8 mouse cellular contexts compared by ENCODE assay signal in genomic region chr9:107555031-107555457, GRCm38 (mm10). TPM values are rescaled to one million over a fixed set of nuclear protein-coding genes. Genes with fewer than 3 reads are reported as not detected.
DNase-seq lines count a peak whose midpoint lies in the region; ATAC-seq and TF ChIP-seq lines count a peak whose summit lies in the region.

No protein-coding gene starts in this region.

- peak; percentile 38; the same call in 1 of the 2 replicates for TF ChIP-seq POLR2A in testis, adult 2 months (IDR thresholded peaks at IDR 0.05; ENCODE audit: control insufficient read depth, low read depth, low read length)

- DNase-seq in testis, postnatal 14 days (ENCODE audit: low spot score) = no peak
- peak; percentile 82 for DNase-seq in kidney, postnatal 14 days

- H3K79me2 ChIP-seq in macrophage (ENCODE audit: inconsistent target) = peaks cover 62% of the 10 kb centered on the region

- ATAC-seq in erythroblast, adult 5-6 weeks (replicated peaks; ENCODE audit: low FRiP score, poor library complexity, severe bottlenecking) = peak; percentile 11
- peak; percentile 12 for ATAC-seq in heart, embryonic 16.5 days (replicated peaks; ENCODE audit: extremely low read depth, insufficient read depth, low FRiP score)
- peak; percentile 9; the same call in 1 of the 2 replicates for ATAC-seq in stomach, embryonic 16.5 days (ENCODE audit: insufficient read depth, low FRiP score)
- ATAC-seq in inflammation-experienced regulatory T-cells, adult 6 months = no peak

- whole genome bisulfite sequencing in heart, embryonic 16.5 days = under 1% methylated on average over 23 of the region's 23 CpGs
- WGBS in macrophage (ENCODE audit: missing documents) = under 1% methylated on average over 23 of the region's 23 CpGs
- WGBS in stomach, embryonic 16.5 days = under 1% methylated on average over 23 of the region's 23 CpGs

- peaks cover 10% of the 10 kb centered on the region for H3K4me1 ChIP-seq in testis, adult 2 months (ENCODE audit: control insufficient read depth, insufficient read depth, low read length)
- peaks cover 29% of the 10 kb centered on the region for H3K4me1 ChIP-seq in heart, embryonic 16.5 days (ENCODE audit: control insufficient read depth, insufficient read depth, low read length)
- H3K4me1 ChIP-seq in stomach, embryonic 16.5 days (ENCODE audit: control insufficient read depth, insufficient read depth, low read length) = peaks cover 45% of the 10 kb centered on the region

- peak overlapping the region; percentile 88 for H3K4me3 ChIP-seq in testis, adult 2 months (ENCODE audit: control insufficient read depth, low read depth, low read length)
- H3K4me3 ChIP-seq in heart, embryonic 16.5 days (ENCODE audit: low read length) = peak overlapping the region; percentile 70
- peak overlapping the region; percentile 79 for H3K4me3 ChIP-seq in macrophage (ENCODE audit: inconsistent target)
- H3K4me3 ChIP-seq in stomach, embryonic 16.5 days (replicated peaks; ENCODE audit: low read length) = peak overlapping the region; percentile 73

- H3K27me3 ChIP-seq in testis, adult 2 months (ENCODE audit: control insufficient read depth, insufficient read depth, low read length) = no peaks in the 10 kb centered on the region
- H3K27me3 ChIP-seq in heart, embryonic 16.5 days (ENCODE audit: control insufficient read depth, insufficient read depth, low read length) = peaks cover 6% of the 10 kb centered on the region
- no peaks in the 10 kb centered on the region for H3K27me3 ChIP-seq in stomach, embryonic 16.5 days (ENCODE audit: control insufficient read depth, insufficient read depth, low read length)

- H3K4me2 ChIP-seq in heart, embryonic 16.5 days (ENCODE audit: low read depth, low read length) = peak overlapping the region; percentile 83
- peak overlapping the region; percentile 96 for H3K4me2 ChIP-seq in stomach, embryonic 16.5 days (ENCODE audit: low read depth, low read length)

- H3K9me3 ChIP-seq in heart, embryonic 16.5 days (replicated peaks; ENCODE audit: control insufficient read depth, low read length) = no peaks in the 10 kb centered on the region
- no peaks in the 10 kb centered on the region for H3K9me3 ChIP-seq in stomach, embryonic 16.5 days (replicated peaks; ENCODE audit: control insufficient read depth, low read length)

- H3K36me3 ChIP-seq in testis, adult 2 months (ENCODE audit: control insufficient read depth, insufficient read depth, low read length) = no peaks in the 10 kb centered on the region; the same call in 1 of the 2 replicates
- peaks cover 29% of the 10 kb centered on the region for H3K36me3 ChIP-seq in heart, embryonic 16.5 days (ENCODE audit: control insufficient read depth, insufficient read depth)
- peaks cover 33% of the 10 kb centered on the region for H3K36me3 ChIP-seq in macrophage (ENCODE audit: inconsistent target)
- peaks cover 25% of the 10 kb centered on the region for H3K36me3 ChIP-seq in stomach, embryonic 16.5 days (ENCODE audit: control insufficient read depth, insufficient read depth, low read length)

- no peak for TF ChIP-seq CTCF in testis, adult 2 months (IDR thresholded peaks at IDR 0.05; ENCODE audit: control insufficient read depth, insufficient read depth, insufficient replicate concordance, low read depth, low read length)

- peak overlapping the region; percentile 96 for H3K9ac ChIP-seq in heart, embryonic 16.5 days (ENCODE audit: low read length)
- H3K9ac ChIP-seq in stomach, embryonic 16.5 days (ENCODE audit: low read length) = peak overlapping the region; percentile 93

- H3K27ac ChIP-seq in testis, adult 2 months (ENCODE audit: control insufficient read depth, insufficient read depth, low read depth, low read length) = peak overlapping the region; percentile 93
- H3K27ac ChIP-seq in heart, embryonic 16.5 days (ENCODE audit: low read length) = peak overlapping the region; percentile 98
- H3K27ac ChIP-seq in macrophage = peak overlapping the region; percentile 95
- peak overlapping the region; percentile 95 for H3K27ac ChIP-seq in stomach, embryonic 16.5 days (ENCODE audit: low read length)

RNA-seq across cellular contexts. Expression of gene Rassf1, which starts 3.7 kb away (rescaled TPM):
- 62.8 and 63.4 TPM in 2 replicates for polyA plus RNA-seq in testis, adult 2 months (2012; rRNA removed)
- total RNA-seq in erythroblast, adult 5-6 weeks (2015; ENCODE audit: low replicate concordance) = 6.1 and 7.3 TPM in 2 replicates
- total RNA-seq in erythroblast, adult 5-6 weeks (2017; ENCODE audit: low replicate concordance) = 14.8 TPM in 2 replicates
- 54.0 and 55.3 TPM in 2 replicates for polyA plus RNA-seq in heart, embryonic 16.5 days (2015; fragmentation: Nextera tagmentation; extraction: Ambion mirVana)
- total RNA-seq in macrophage (2018; cell fraction: chromatin; rRNA removed) = 100 to 1,000 TPM in 14 of 26 experiments, 10 to 100 TPM in 12; 42.8 to 220 (median 111) TPM
- total RNA-seq in macrophage (2018; cell fraction: cytosol; rRNA removed) = 10 to 100 TPM; 14.7 to 38.5 (median 29.1) TPM
- 100 to 1,000 TPM in 10 of 26 experiments, 10 to 100 TPM in 16; 27.7 to 144 (median 77.6) TPM for total RNA-seq in macrophage (2018; cell fraction: nucleus; rRNA removed)
- 23.0 to 34.3 TPM (median 33.0 TPM) in 3 replicates for polyA plus RNA-seq in macrophage (2018)
- 63.8 and 72.2 TPM in 2 replicates for polyA plus RNA-seq in stomach, embryonic 16.5 days (2015; fragmentation: Nextera tagmentation; extraction: Ambion mirVana)
- polyA plus RNA-seq in inflammation-experienced regulatory T-cells, adult 6 months (2017; shearing (Covaris generic)) = 10 to 100 TPM; 77.8 to 84.6 (median 82.3) TPM

RNA-seq across cellular contexts. Expression of gene Zmynd10, which starts 7.9 kb away (rescaled TPM):
- 245 and 272 TPM in 2 replicates for polyA plus RNA-seq in testis, adult 2 months (2012; rRNA removed)
- total RNA-seq in erythroblast, adult 5-6 weeks (2015; ENCODE audit: low replicate concordance) = not detected in 2 replicates
- total RNA-seq in erythroblast, adult 5-6 weeks (2017; ENCODE audit: low replicate concordance) = not detected in 2 replicates
- 1.7 and 2.5 TPM in 2 replicates for polyA plus RNA-seq in heart, embryonic 16.5 days (2015; fragmentation: Nextera tagmentation; extraction: Ambion mirVana)
- not detected for total RNA-seq in macrophage (2018; cell fraction: chromatin; rRNA removed)
- not detected for total RNA-seq in macrophage (2018; cell fraction: cytosol; rRNA removed)
- not detected for total RNA-seq in macrophage (2018; cell fraction: nucleus; rRNA removed)
- not detected in 3 replicates for polyA plus RNA-seq in macrophage (2018)
- 0.76 and 1.6 TPM in 2 replicates for polyA plus RNA-seq in stomach, embryonic 16.5 days (2015; fragmentation: Nextera tagmentation; extraction: Ambion mirVana)
- polyA plus RNA-seq in inflammation-experienced regulatory T-cells, adult 6 months (2017; shearing (Covaris generic)) = 1 to 10 TPM; 1.8 to 2.9 (median 2.1) TPM

RNA-seq across cellular contexts. Expression of gene Tusc2, which starts 8.0 kb away (rescaled TPM):
- polyA plus RNA-seq in testis, adult 2 months (2012; rRNA removed) = 28.4 and 31.7 TPM in 2 replicates
- total RNA-seq in erythroblast, adult 5-6 weeks (2015; ENCODE audit: low replicate concordance) = 6.7 and 8.3 TPM in 2 replicates
- 4.7 and 5.3 TPM in 2 replicates for total RNA-seq in erythroblast, adult 5-6 weeks (2017; ENCODE audit: low replicate concordance)
- 44.3 and 44.7 TPM in 2 replicates for polyA plus RNA-seq in heart, embryonic 16.5 days (2015; fragmentation: Nextera tagmentation; extraction: Ambion mirVana)
- total RNA-seq in macrophage (2018; cell fraction: chromatin; rRNA removed) = 10 to 100 TPM in 7 of 26 experiments, 1 to 10 TPM in 19; 2.1 to 14.0 (median 6.9) TPM
- total RNA-seq in macrophage (2018; cell fraction: cytosol; rRNA removed) = 10 to 100 TPM; 22.8 to 48.0 (median 37.4) TPM
- 10 to 100 TPM in 20 of 26 experiments, 1 to 10 TPM in 6; 7.4 to 28.0 (median 12.9) TPM for total RNA-seq in macrophage (2018; cell fraction: nucleus; rRNA removed)
- polyA plus RNA-seq in macrophage (2018) = 30.9 to 32.2 TPM (median 30.9 TPM) in 3 replicates
- polyA plus RNA-seq in stomach, embryonic 16.5 days (2015; fragmentation: Nextera tagmentation; extraction: Ambion mirVana) = 35.0 and 38.2 TPM in 2 replicates
- polyA plus RNA-seq in inflammation-experienced regulatory T-cells, adult 6 months (2017; shearing (Covaris generic)) = 1 to 10 TPM; 5.3 to 8.5 (median 7.7) TPM

RNA-seq across cellular contexts. Expression of gene Hyal2, which starts 12.7 kb away (rescaled TPM):
- polyA plus RNA-seq in testis, adult 2 months (2012; rRNA removed) = 6.4 and 6.5 TPM in 2 replicates
- 1.9 and 2.7 TPM in 2 replicates for total RNA-seq in erythroblast, adult 5-6 weeks (2015; ENCODE audit: low replicate concordance)
- 3.9 and 4.9 TPM in 2 replicates for total RNA-seq in erythroblast, adult 5-6 weeks (2017; ENCODE audit: low replicate concordance)
- polyA plus RNA-seq in heart, embryonic 16.5 days (2015; fragmentation: Nextera tagmentation; extraction: Ambion mirVana) = 87.4 and 87.7 TPM in 2 replicates
- 10 to 100 TPM in 1 of 26 experiments, 1 to 10 TPM in 23, under 1 TPM in 2; 0.61 to 16.6 (median 5.8) TPM for total RNA-seq in macrophage (2018; cell fraction: chromatin; rRNA removed)
- total RNA-seq in macrophage (2018; cell fraction: cytosol; rRNA removed) = 10 to 100 TPM in 25 of 26 experiments, 1 to 10 TPM in 1; 9.5 to 27.1 (median 17.0) TPM
- total RNA-seq in macrophage (2018; cell fraction: nucleus; rRNA removed) = 10 to 100 TPM in 12 of 26 experiments, 1 to 10 TPM in 14; 3.7 to 23.0 (median 9.7) TPM
- 17.0 to 33.6 TPM (median 19.7 TPM) in 3 replicates for polyA plus RNA-seq in macrophage (2018)
- 85.2 and 91.6 TPM in 2 replicates for polyA plus RNA-seq in stomach, embryonic 16.5 days (2015; fragmentation: Nextera tagmentation; extraction: Ambion mirVana)
- 10 to 100 TPM in 2 of 3 experiments, 1 to 10 TPM in 1; 8.2 to 13.9 (median 10.3) TPM for polyA plus RNA-seq in inflammation-experienced regulatory T-cells, adult 6 months (2017; shearing (Covaris generic))

RNA-seq across cellular contexts. Expression of gene Nprl2, which starts 13.0 kb away (rescaled TPM):
- 34.7 and 40.3 TPM in 2 replicates for polyA plus RNA-seq in testis, adult 2 months (2012; rRNA removed)
- 0.77 and 4.4 TPM in 2 replicates for total RNA-seq in erythroblast, adult 5-6 weeks (2015; ENCODE audit: low replicate concordance)
- total RNA-seq in erythroblast, adult 5-6 weeks (2017; ENCODE audit: low replicate concordance) = 1.3 and 10.1 TPM in 2 replicates
- 32.4 and 33.3 TPM in 2 replicates for polyA plus RNA-seq in heart, embryonic 16.5 days (2015; fragmentation: Nextera tagmentation; extraction: Ambion mirVana)
- 10 to 100 TPM in 14 of 26 experiments, 1 to 10 TPM in 12; 2.6 to 35.7 (median 11.3) TPM for total RNA-seq in macrophage (2018; cell fraction: chromatin; rRNA removed)
- total RNA-seq in macrophage (2018; cell fraction: cytosol; rRNA removed) = 10 to 100 TPM in 1 of 26 experiments, 1 to 10 TPM in 25; 4.5 to 10.6 (median 7.5) TPM
- total RNA-seq in macrophage (2018; cell fraction: nucleus; rRNA removed) = 10 to 100 TPM in 8 of 26 experiments, 1 to 10 TPM in 18; 1.8 to 21.2 (median 8.1) TPM
- 9.4 to 15.1 TPM (median 10.0 TPM) in 3 replicates for polyA plus RNA-seq in macrophage (2018)
- 40.8 and 42.6 TPM in 2 replicates for polyA plus RNA-seq in stomach, embryonic 16.5 days (2015; fragmentation: Nextera tagmentation; extraction: Ambion mirVana)
- polyA plus RNA-seq in inflammation-experienced regulatory T-cells, adult 6 months (2017; shearing (Covaris generic)) = 10 to 100 TPM; 48.4 to 55.1 (median 54.4) TPM

Comparison
In these comparisons a context has a peak if more than half of its experiments do, and no peak if none do; other contexts are left out.
1. RNA of gene Zmynd10, which starts 7.9 kb away (polyA plus RNA-seq): 245 to 272 TPM in testis, adult 2 months; 1.8 to 2.9 TPM in inflammation-experienced regulatory T-cells, adult 6 months, 1.7 to 2.5 TPM in heart, embryonic 16.5 days, 0.76 to 1.6 TPM in stomach, embryonic 16.5 days and not detected in macrophage; every median in the first group is over 10 times any median in the second.
2. Peak in every context shown above with its lines, with median percentiles within 50 percentile points of each other: H3K27ac ChIP-seq and H3K4me3 ChIP-seq.